Mouse (Mus musculus): ENCODE results near the gene Mndal.
"Not testable (repeated sequence)": the region's sequence is repeated elsewhere in the genome, so short reads cannot be mapped to it uniquely, and the experiment has no call there.

The Mndal gene

GRCm38 (mm10) chr1:173887026-173887787 is 55.1 kb downstream of the Mndal start:
- DNase-seq, result not testable (repeated sequence)

DNA sequence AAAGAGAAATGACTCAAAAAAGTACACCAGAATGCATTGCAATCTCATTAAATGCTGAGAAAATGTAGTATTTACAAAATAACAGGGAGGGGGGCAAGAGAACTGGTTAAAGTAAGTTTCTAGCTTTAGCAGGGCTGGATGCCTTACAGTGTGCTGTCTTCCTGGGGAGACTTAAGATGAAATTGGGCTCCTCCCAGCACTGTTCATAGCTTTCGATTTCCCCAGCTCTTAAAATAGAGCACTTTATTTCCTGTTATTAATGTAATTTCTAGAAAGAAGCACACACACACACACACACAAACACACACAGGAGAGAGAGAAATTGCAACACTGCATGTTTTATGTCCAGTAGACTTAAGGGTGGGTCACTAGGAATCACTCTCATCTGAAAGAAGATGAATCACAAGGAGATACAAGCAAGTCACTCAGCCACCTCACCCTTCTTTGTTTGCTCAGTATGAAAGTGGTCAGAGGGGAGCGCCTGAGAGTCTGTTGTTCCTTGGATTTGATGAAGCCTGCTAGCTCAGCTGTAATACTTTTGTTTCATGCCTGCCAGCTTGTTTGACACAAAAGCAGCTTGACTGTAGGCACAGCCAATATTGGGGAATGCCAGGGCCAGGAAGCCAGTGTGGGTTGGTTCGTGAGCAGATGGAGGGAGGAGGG is 62.2 kb downstream of the Mndal start:
- peak; percentile 3 for DNase-seq

- not testable (repeated sequence) for DNase-seq
Measured at GRCm38 (mm10) chr1:173879225-173879987, 62.9 kb downstream of the Mndal start.

GRCm38 (mm10) chr1:173878264-173878663 is 64.0 kb downstream of the Mndal start:
- DNase-seq, result not testable (repeated sequence)

DNA sequence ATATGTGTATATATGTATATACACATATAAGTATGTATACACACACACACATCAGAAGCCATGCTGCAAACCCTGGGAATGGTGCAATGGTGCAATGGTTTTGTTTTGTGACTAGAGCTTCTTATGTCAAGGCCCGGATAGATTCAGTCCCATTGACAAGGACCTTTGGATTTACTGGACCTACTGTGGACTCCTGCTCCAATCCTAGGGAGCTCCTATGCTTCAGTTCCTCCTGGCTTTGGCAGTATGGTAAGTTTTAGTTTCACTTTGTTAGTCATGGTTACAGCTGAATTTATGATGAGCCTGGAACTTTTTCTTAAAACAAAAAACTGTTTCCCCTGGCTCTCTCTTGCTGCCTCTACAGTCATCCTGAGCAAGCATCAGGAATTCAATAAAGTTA is 65.2 kb downstream of the Mndal start:
- not testable (repeated sequence) for DNase-seq

DNA sequence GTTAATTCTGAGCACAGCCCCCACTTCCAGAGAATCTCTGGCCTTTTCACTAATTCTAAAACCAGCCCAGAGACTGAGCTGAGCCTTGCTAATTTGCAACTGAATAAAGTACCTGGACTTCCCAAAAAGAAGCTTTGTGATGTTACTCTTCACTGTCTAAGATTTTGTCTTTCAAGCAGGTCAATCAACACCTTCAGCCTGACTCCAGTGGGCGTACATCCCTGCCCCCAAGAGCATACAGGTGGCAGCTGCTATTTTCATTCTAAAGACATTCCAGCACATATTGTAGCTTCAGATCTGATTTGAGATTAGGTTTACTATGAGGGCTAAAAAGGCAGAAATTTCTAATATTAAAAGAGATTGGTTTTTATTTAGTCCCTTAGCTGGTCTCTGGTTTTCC is 73.7 kb downstream of the Mndal start:
- DNase-seq, result not testable (repeated sequence)

DNA sequence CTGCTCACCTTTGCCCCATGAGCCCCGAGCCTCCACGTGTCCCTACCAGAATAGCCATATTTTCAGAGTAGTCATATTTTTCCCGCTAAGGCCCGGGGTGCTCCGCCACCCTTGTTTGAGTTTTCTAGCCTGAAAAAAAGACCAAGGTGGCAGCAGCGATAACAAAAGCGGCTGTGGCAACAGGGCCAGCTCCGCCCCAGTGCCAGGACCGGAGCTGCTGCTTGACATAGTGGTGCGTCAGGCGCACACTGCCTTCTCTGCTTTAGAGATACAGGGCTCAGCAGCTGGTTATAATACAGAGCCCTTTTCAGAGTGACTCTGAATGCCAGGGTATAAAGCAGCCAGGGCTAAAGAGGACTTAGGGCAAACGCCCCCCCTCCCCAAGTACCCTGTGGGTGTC is 75.8 kb downstream of the Mndal start:
- no peak for DNase-seq

DNA sequence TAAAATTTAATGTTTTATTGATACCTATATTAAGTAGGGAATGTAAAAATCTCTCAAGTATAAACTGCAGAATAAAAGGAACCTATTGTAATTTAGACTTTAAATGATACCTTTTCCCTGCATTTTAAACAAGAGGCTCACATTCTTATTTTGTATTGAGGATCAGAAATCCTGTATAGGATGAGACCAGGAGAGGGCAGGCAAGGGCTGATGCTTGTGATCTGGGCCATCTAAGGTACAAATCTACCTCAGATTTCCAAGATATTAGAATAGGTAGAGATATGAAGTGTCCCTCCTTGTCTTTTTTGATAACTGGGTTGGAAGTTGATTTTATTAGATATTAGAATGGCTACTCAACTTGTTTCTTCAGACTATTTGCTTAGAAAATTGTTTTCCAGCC is 88.6 kb downstream of the Mndal start:
- DNase-seq, result not testable (repeated sequence)

DNA sequence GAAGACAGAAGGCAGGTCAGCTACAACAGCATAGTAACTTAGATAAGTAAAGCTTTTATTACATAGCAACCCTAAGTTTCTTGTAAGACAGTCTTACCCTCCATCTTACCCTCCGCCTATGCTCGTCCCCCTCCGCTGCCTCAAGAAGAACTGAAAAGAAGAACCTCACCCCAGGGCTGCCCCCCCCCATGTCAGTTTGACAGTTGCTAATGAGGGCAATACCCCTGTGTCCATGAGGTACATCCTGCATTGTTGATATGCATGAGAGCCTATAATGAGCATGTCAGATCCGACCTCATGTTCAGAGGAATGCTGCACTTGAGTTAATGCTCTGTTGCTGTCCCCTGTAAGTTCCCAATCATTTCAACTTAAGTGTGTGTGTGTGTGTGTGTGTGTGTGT is 89.4 kb downstream of the Mndal start:
- DNase-seq, result not testable (repeated sequence)

DNA sequence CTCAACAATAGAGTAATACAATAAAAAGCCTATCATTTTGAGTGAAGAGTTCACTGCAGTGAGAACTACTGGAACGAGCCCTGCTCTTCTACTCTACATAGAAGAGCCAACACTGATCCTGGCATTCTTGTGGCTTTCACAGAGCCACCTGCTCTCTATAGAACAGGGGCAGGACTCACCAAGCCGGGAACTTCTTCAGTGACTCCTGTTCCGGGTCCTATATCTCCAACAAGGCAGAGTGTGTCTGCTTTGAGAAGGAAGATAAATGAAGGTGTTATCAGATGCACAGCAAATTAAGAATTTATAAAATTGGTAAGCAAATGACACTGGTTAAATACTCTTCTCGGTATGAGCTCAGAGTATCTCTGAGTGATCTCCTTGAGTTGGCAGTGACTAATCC is 96.1 kb downstream of the Mndal start:
- not testable (repeated sequence) for DNase-seq

DNA sequence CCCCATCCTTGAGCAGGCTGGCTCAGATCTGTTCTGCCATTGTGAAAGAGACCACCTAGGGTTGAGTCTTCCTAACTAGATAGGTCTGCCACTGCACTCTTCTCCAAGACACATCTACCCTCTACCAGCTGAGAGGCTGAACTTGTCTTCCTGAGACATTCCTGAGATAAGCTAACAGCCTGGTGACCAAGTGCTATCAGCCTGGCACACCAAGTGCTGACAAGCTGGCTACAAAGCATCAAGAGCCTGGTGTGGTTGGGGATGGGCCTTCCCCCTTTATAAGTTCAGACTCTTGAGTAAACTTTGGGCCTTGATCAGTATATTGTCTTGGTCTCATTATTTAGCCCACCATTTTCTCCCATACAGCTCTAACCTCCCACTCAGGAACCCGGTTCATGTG is 97.5 kb downstream of the Mndal start:
- no peak for DNase-seq

DNA sequence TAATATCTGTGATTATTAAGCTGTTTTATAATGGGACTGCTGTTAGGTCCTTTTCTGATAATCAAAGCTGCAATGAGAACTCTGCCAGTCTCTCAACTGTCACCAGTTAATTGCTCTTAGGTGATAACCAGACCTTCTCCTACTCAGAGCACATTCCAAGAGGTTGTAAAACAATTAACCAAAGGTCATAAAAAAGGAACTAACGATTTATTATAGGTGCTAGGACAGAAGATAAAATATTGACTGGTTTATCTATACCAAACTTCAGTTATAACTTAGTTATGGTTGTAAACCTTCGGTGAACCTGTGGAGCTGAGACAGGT is 120.8 kb downstream of the Mndal start:
- DNase-seq, result not testable (repeated sequence)

GRCm38 (mm10) chr1:173820794-173821480 is 121.4 kb downstream of the Mndal start:
- not testable (repeated sequence) for DNase-seq

DNA sequence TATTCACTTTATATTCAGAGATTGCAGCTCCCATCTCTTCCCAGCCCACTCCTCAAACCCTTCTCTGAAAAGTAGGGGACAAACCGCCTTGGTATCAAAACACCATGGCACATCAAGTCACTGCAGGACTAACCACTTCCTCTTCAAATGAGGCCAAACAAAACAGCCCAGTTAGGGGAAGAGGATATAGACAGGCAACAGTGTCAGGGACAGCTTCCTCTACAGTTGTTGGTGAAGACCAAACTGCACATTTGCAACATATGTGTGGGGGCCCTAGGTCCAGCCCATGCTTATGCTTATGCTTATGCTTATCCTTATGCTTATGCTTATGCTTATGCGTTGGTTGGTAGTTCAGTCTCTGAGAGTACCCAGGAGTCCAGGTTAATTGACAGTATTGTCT is 133.0 kb downstream of the Mndal start:
- not testable (repeated sequence) for DNase-seq

DNA sequence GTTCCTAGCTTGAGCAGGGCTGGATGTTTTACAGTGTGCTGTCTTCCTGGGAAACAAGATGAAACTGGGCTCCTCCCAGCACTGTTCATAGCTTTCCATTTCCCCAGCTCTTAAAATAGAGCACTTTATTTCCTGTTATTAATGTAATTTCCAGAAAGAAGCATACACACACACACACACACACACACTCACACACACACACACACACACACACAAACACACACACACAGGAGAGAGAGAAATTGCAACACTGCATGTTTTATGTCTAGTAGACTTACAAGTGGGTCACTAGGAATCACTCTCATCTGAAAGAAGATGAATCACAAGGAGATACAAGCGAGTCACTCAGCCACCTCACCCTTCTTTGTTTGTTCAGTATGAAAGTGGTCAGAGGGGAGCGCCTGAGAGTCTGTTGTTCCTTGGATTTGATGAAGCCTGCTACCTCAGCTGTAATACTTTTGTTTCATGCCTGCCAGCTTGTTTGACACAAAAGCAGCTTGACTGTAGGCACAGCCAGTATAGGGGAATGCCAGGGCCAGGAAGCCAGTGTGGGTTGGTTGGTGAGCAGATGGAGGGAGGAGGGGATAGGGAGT is 139.5 kb downstream of the Mndal start:
- peak; percentile 0 for DNase-seq

- DNase-seq, result not testable (repeated sequence)
Measured at GRCm38 (mm10) chr1:173802207-173802606, 140.1 kb downstream of the Mndal start.

DNA sequence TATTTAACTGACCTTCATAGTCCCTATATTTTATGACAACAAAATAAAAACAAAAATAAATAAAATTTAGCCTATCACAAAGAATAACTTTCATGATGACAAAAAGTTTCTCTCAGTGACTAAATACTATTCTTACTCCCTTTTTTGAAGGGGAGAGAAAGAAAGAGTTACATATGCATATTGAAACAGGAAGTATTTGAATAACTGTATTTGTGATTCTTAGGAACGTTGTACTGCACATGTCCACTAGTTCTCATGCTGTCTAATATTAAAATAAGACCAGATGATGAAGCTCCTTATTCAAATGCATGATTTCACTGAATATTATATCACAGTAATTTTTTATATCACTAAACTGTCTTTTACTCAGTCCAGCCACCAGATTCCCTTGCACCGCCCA is 140.5 kb downstream of the Mndal start:
- not testable (repeated sequence) for DNase-seq
